Mouse (Mus musculus): ENCODE measurements around the gene Nuak2. TPM values are rescaled to one million over a fixed set of nuclear protein-coding genes. Genes with fewer than 3 reads are reported as not detected.

Nuak2 gene
- polyA plus RNA-seq, 1 experiment, result 99.9 TPM

GRCm38 (mm10) chr1:132307962-132308361 is 8.0 kb upstream of the Nuak2 start:
- WGBS, result 83% methylated on average over 6 of the region's 6 CpGs
- Histone ChIP-seq H3K36me3 (ENCODE audit: control insufficient read depth, insufficient read depth, low read length) (no peaks in the 10 kb centered on the region), H3K27me3 (ENCODE audit: control insufficient read depth, insufficient read depth, low read length) (no peaks in the 10 kb centered on the region), H3K27ac (ENCODE audit: insufficient read depth, low read depth, low read length) (no peak overlapping the region), H3K4me3 (ENCODE audit: low read depth, low read length) (no peak overlapping the region), H3K4me1 (ENCODE audit: control insufficient read depth, insufficient read depth, insufficient read length, low read length) (peaks cover 2% of the 10 kb centered on the region; the same call in 1 of the 2 replicates)
- TF ChIP-seq POLR2A (IDR thresholded peaks at IDR 0.05; ENCODE audit: low read depth, low read length), result no peak
- TF ChIP-seq CTCF (IDR thresholded peaks at IDR 0.05; ENCODE audit: extremely low read depth, insufficient read length, insufficient replicate concordance, low read depth, low read length), result no peak

GRCm38 (mm10) chr1:132308674-132309073 is 7.3 kb upstream of the Nuak2 start:
- H3K4me3 ChIP-seq (ENCODE audit: low read depth, low read length), result no peak overlapping the region
- H3K4me1 ChIP-seq (ENCODE audit: control insufficient read depth, insufficient read depth, insufficient read length, low read length), result peaks cover 3% of the 10 kb centered on the region; the same call in 1 of the 2 replicates
- no peak overlapping the region for H3K27ac ChIP-seq (ENCODE audit: insufficient read depth, low read depth, low read length)
- no peaks in the 10 kb centered on the region for H3K27me3 ChIP-seq (ENCODE audit: control insufficient read depth, insufficient read depth, low read length)
- TF ChIP-seq POLR2A (IDR thresholded peaks at IDR 0.05; ENCODE audit: low read depth, low read length) (no peak), CTCF (IDR thresholded peaks at IDR 0.05; ENCODE audit: extremely low read depth, insufficient read length, insufficient replicate concordance, low read depth, low read length) (no peak)
- WGBS, result 78% methylated on average over 7 of the region's 7 CpGs
- H3K36me3 ChIP-seq (ENCODE audit: control insufficient read depth, insufficient read depth, low read length), result no peaks in the 10 kb centered on the region

- no peak overlapping the region for H3K27ac ChIP-seq (ENCODE audit: insufficient read depth, low read depth, low read length)
- H3K27me3 ChIP-seq (ENCODE audit: control insufficient read depth, insufficient read depth, low read length), result no peaks in the 10 kb centered on the region
- H3K4me1 ChIP-seq (ENCODE audit: control insufficient read depth, insufficient read depth, insufficient read length, low read length), result peaks cover 8% of the 10 kb centered on the region
- H3K4me3 ChIP-seq (ENCODE audit: low read depth, low read length), result no peak overlapping the region
- TF ChIP-seq POLR2A (IDR thresholded peaks at IDR 0.05; ENCODE audit: low read depth, low read length), result no peak
- no peak for TF ChIP-seq CTCF (IDR thresholded peaks at IDR 0.05; ENCODE audit: extremely low read depth, insufficient read length, insufficient replicate concordance, low read depth, low read length)
- no peaks in the 10 kb centered on the region for H3K36me3 ChIP-seq (ENCODE audit: control insufficient read depth, insufficient read depth, low read length)
- WGBS, result 62% methylated on average over 7 of the region's 7 CpGs
These were observed 5.2 kb upstream of the Nuak2 start for GRCm38 (mm10) chr1:132310754-132311153.

- H3K4me3 ChIP-seq (ENCODE audit: low read depth, low read length), result no peak overlapping the region
- H3K4me1 ChIP-seq (ENCODE audit: control insufficient read depth, insufficient read depth, insufficient read length, low read length), result peaks cover 9% of the 10 kb centered on the region
- TF ChIP-seq CTCF (IDR thresholded peaks at IDR 0.05; ENCODE audit: extremely low read depth, insufficient read length, insufficient replicate concordance, low read depth, low read length) (no peak), POLR2A (IDR thresholded peaks at IDR 0.05; ENCODE audit: low read depth, low read length) (no peak)
- no peaks in the 10 kb centered on the region for H3K36me3 ChIP-seq (ENCODE audit: control insufficient read depth, insufficient read depth, low read length)
- no peak overlapping the region for H3K27ac ChIP-seq (ENCODE audit: insufficient read depth, low read depth, low read length)
- WGBS, result 68% methylated on average over 10 of the region's 10 CpGs
- H3K27me3 ChIP-seq (ENCODE audit: control insufficient read depth, insufficient read depth, low read length), result no peaks in the 10 kb centered on the region
These were observed 4.6 kb upstream of the Nuak2 start for GRCm38 (mm10) chr1:132311174-132311859.

- WGBS, result 25% methylated on average over 2 of the region's 2 CpGs
- no peak overlapping the region for H3K4me3 ChIP-seq (ENCODE audit: low read depth, low read length)
- no peaks in the 10 kb centered on the region for H3K36me3 ChIP-seq (ENCODE audit: control insufficient read depth, insufficient read depth, low read length)
- H3K27me3 ChIP-seq (ENCODE audit: control insufficient read depth, insufficient read depth, low read length), result no peaks in the 10 kb centered on the region
- no peak for TF ChIP-seq CTCF (IDR thresholded peaks at IDR 0.05; ENCODE audit: extremely low read depth, insufficient read length, insufficient replicate concordance, low read depth, low read length)
- TF ChIP-seq POLR2A (IDR thresholded peaks at IDR 0.05; ENCODE audit: low read depth, low read length), result no peak
- peaks cover 9% of the 10 kb centered on the region for H3K4me1 ChIP-seq (ENCODE audit: control insufficient read depth, insufficient read depth, insufficient read length, low read length)
- H3K27ac ChIP-seq (ENCODE audit: insufficient read depth, low read depth, low read length), result no peak overlapping the region
These were observed 3.9 kb upstream of the Nuak2 start for GRCm38 (mm10) chr1:132312043-132312442.

- Histone ChIP-seq H3K27ac (ENCODE audit: insufficient read depth, low read depth, low read length) (no peak overlapping the region), H3K4me3 (ENCODE audit: low read depth, low read length) (no peak overlapping the region), H3K36me3 (ENCODE audit: control insufficient read depth, insufficient read depth, low read length) (no peaks in the 10 kb centered on the region), H3K27me3 (ENCODE audit: control insufficient read depth, insufficient read depth, low read length) (no peaks in the 10 kb centered on the region), H3K4me1 (ENCODE audit: control insufficient read depth, insufficient read depth, insufficient read length, low read length) (peaks cover 9% of the 10 kb centered on the region)
- TF ChIP-seq CTCF (IDR thresholded peaks at IDR 0.05; ENCODE audit: extremely low read depth, insufficient read length, insufficient replicate concordance, low read depth, low read length), result peak; percentile 21; the same call in 1 of the 2 replicates
- no peak for TF ChIP-seq POLR2A (IDR thresholded peaks at IDR 0.05; ENCODE audit: low read depth, low read length)
- 40% methylated on average over 3 of the region's 3 CpGs for WGBS
These were observed 3.2 kb upstream of the Nuak2 start for GRCm38 (mm10) chr1:132312703-132313102.

GRCm38 (mm10) chr1:132316625-132316994 is 684 bp downstream of the Nuak2 start:
- Histone ChIP-seq H3K27me3 (ENCODE audit: control insufficient read depth, insufficient read depth, low read length) (no peaks in the 10 kb centered on the region), H3K27ac (ENCODE audit: insufficient read depth, low read depth, low read length) (peak overlapping the region; percentile 89), H3K4me1 (ENCODE audit: control insufficient read depth, insufficient read depth, insufficient read length, low read length) (peaks cover 30% of the 10 kb centered on the region), H3K4me3 (ENCODE audit: low read depth, low read length) (peak overlapping the region; percentile 77), H3K36me3 (ENCODE audit: control insufficient read depth, insufficient read depth, low read length) (peaks cover 16% of the 10 kb centered on the region)
- TF ChIP-seq POLR2A (IDR thresholded peaks at IDR 0.05; ENCODE audit: low read depth, low read length), result no peak
- no peak for TF ChIP-seq CTCF (IDR thresholded peaks at IDR 0.05; ENCODE audit: extremely low read depth, insufficient read length, insufficient replicate concordance, low read depth, low read length)
- 11% methylated on average over 7 of the region's 7 CpGs for WGBS
